Mouse (Mus musculus) midbrain, embryonic 10.5 days (tissue): ENCODE measurements around the gene Cep128. TPM values are rescaled to one million over a fixed set of nuclear protein-coding genes. Genes with fewer than 3 reads are reported as not detected.

ENCODE experiments used
- DNase-seq: peaks from one replicate; pipeline ENCODE4 v3.0.0-alpha.2; 2017; ENCODE audit warnings: low spot score
- H3K27ac ChIP-seq: fragments of 300-500 bp; sonication (generic); replicated peaks from 2 replicates; pipeline ENCODE4 v1.5.1; 2016; ENCODE audit warnings: mild to moderate bottlenecking
- H3K27me3 ChIP-seq: fragments of 300-500 bp; sonication (generic); 2 replicates; pipeline ENCODE4 v1.6.1; 2016; ENCODE audit warnings: low read depth, mild to moderate bottlenecking; ENCODE audit not compliant: poor library complexity, severe bottlenecking
- H3K36me3 ChIP-seq: fragments of 300-500 bp; sonication (generic); 2 replicates; pipeline ENCODE4 v1.6.1; 2016; ENCODE audit warnings: mild to moderate bottlenecking, moderate library complexity
- H3K4me1 ChIP-seq: fragments of 300-500 bp; sonication (generic); 2 replicates; pipeline ENCODE4 v1.6.1; 2016
- H3K4me3 ChIP-seq: fragments of 300-500 bp; sonication (generic); 2 replicates; pipeline ENCODE4 v1.5.1; 2016; ENCODE audit warnings: mild to moderate bottlenecking, moderate library complexity
- H3K9me3 ChIP-seq: fragments of 300-500 bp; sonication (generic); replicated peaks from 2 replicates; pipeline ENCODE4 v1.6.1; 2016; ENCODE audit warnings: mild to moderate bottlenecking
- WGBS: fragments of 180-500 bp; shearing (Covaris S2); methylation state at CpG from one replicate; pipeline ENCODE4 v1.1.7; 2016; 5-methylcytosine and 5-hydroxymethylcytosine counted together
- polyA plus RNA-seq: library from polyadenylated mRNA; unstranded; fragments of >200 nt; fragmentation: Nextera tagmentation; extraction: Ambion mirVana; gene quantifications from 2 replicates; pipeline ENCODE4 v1.2.1, GENCODE M21; 2016

Gene Cep128
- polyA plus RNA-seq, 1 experiment from 2014 or later: 9.7 TPM

DNA sequence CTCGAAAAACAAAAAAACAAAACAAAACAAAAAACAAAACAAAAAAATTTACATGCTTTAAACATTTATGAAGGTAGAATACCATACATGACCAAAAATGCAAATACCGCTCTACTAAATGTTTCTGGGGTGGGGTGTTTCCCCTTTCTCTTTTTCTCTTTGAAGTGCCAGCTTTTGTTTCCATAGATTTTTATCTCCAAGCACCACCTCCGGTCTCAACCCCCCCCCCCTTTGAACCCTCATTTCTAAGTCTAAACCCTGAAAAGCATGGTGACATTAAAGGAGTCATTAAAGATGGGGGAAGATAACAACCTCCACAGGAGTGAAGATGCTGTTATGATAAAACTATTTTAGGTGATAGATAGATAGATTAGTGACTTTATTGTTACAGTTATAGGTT is 318.8 kb downstream of the Cep128 start:
- peaks cover 14% of the 10 kb centered on the region for H3K4me1 ChIP-seq
- no peaks in the 10 kb centered on the region for H3K36me3 ChIP-seq
- WGBS: 85% methylated on average over 3 of the region's 3 CpGs
- H3K27me3 ChIP-seq: no peaks in the 10 kb centered on the region
- no peak for DNase-seq
- no peak overlapping the region for H3K27ac ChIP-seq
- no peak overlapping the region for H3K4me3 ChIP-seq
- H3K9me3 ChIP-seq: no peaks in the 10 kb centered on the region

DNA sequence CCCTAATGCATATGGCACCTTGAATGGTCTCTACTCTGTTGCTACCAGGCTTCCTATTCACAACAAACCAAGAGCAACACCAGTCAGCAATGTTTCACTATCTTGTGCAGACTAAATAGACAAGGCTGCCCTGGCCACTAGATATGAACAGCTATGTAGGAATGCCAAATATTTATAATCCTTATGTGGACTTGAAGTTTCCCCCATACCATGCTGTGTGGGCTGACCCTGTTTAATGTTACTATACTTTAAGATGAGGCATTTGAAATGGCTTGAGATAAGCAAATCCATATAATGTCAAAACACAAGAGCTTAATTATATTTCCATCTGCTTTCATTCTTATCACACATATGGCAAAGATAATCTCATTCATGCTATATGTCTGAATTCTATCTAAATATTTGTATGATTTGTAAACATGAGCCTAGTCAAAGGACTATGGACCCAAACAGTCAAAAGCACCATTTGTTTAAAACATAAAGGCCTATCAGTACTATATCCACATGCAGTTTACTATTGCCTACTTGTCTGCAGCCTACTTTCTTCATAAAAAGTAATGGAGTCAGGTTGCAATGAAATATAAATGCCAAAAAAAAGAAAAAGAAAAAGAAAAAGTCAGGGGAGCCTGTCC is 319.7 kb downstream of the Cep128 start:
- no peaks in the 10 kb centered on the region for H3K9me3 ChIP-seq
- no peak overlapping the region for H3K4me3 ChIP-seq
- H3K36me3 ChIP-seq: no peaks in the 10 kb centered on the region
- no peak overlapping the region for H3K27ac ChIP-seq
- DNase-seq: no peak
- no peaks in the 10 kb centered on the region for H3K27me3 ChIP-seq
- H3K4me1 ChIP-seq: peaks cover 14% of the 10 kb centered on the region

DNA sequence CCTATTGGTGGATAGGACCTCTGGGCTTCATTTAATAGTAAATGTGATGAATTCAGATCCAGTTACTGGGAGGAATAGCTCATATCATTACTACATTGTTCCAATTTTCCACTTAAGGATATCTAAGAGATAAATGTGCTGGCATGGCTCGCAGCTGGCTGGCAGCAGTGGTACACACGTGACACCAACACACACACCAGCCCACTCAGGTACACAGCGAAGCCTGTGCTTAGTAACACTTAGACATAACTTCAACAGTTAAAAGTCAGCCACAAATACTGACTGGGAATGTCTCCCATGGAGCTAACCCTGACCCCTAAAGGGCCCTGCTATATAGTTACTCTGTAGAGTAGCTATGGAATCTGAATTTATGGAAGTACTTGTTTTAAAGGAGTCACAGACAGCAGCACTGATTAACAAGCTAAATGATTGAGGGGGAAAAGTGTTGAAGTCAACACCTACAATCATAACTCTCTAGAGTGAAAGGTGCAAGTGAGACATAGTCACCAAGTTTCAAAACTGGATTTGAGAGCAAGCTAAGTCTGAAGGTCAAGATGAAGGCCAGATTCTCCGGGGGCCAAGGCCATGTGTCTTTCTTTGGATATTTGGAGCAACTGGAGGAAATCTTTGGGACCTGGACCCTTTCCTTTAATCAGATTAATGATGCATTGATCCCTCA is 320.7 kb downstream of the Cep128 start:
- Histone ChIP-seq H3K36me3 (no peaks in the 10 kb centered on the region), H3K4me3 (no peak overlapping the region), H3K27me3 (no peaks in the 10 kb centered on the region), H3K4me1 (peaks cover 14% of the 10 kb centered on the region), H3K27ac (no peak overlapping the region), H3K9me3 (no peaks in the 10 kb centered on the region)
- DNase-seq: no peak
- 91% methylated on average over 4 of the region's 4 CpGs for WGBS

DNA sequence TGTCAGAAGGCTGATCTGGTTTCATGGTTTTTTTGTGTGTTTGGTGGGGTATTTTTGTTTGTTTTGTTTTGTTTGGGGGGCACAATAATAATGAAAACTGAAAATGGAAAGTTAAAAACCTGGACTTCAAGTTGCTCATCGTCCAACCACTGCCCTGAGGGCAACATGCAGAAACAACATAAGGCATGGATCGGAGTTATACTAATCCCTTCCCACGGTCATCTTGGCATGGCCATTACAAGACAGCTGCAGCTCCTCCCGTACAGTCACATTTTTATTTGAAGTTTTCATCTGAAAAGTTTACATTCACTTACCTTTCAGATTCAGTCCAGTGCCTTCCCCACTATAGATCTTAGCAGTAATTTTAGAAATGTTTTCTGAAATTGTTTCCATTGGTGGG is 321.5 kb downstream of the Cep128 start:
- no peak for DNase-seq
- H3K27me3 ChIP-seq: no peaks in the 10 kb centered on the region
- H3K4me3 ChIP-seq: no peak overlapping the region
- 94% methylated on average over 4 of the region's 4 CpGs for WGBS
- peaks cover 14% of the 10 kb centered on the region for H3K4me1 ChIP-seq
- H3K9me3 ChIP-seq: no peaks in the 10 kb centered on the region
- no peaks in the 10 kb centered on the region for H3K36me3 ChIP-seq
- H3K27ac ChIP-seq: no peak overlapping the region

DNA sequence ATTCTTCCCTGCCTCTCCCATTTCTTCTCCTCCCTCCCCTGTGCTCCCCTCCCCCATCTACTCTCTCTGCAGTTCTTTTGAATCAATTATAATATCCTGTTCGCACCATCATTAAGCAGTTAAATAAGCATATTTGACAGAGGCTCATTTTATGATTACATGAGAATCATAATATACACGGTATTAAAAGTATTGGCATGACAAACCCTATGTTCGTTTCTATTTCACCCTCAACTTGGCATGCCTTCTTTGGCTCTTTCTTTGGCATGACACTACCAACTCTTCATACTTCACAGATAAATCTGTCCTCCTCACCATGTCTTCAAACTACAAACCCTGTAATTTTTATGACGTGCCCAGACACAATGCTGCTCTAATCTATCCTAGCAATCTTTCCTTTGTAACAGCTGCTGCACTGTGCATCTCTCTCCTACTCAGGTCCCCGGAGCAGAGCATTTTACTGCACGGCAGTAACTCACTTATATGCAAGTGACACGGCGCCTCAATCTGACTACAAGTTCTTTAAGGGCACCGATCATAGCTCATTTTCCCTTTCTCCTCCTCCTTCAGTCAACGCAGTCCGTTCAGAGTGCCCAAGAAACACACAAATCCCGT is 324.4 kb downstream of the Cep128 start:
- DNase-seq: no peak
- WGBS: 92% methylated on average over 12 of the region's 12 CpGs
- Histone ChIP-seq H3K4me3 (no peak overlapping the region), H3K36me3 (no peaks in the 10 kb centered on the region), H3K4me1 (no peaks in the 10 kb centered on the region), H3K9me3 (no peaks in the 10 kb centered on the region), H3K27ac (no peak overlapping the region), H3K27me3 (no peaks in the 10 kb centered on the region)

DNA sequence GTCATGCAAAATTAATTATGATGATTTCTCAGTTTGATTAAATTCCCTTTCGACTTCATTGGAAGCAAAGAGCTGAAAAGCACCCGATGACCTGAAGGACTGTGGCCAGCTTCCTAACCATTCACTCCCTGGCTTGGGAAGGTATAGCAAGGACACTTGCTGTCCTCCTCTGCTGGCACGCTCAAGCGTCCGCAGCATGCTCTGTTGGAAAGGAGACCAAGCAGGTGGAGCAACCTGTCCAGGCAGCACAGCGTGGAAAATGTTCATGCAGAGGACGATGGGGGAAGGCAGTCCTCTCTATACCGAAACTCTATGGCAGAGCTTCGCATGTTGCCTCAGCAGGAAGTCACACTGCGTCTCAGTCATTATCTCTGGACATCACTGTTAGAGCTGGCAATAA is 327.3 kb downstream of the Cep128 start:
- DNase-seq: no peak
- H3K4me3 ChIP-seq: no peak overlapping the region
- 90% methylated on average over 10 of the region's 10 CpGs for WGBS
- no peaks in the 10 kb centered on the region for H3K27me3 ChIP-seq
- no peaks in the 10 kb centered on the region for H3K9me3 ChIP-seq
- H3K36me3 ChIP-seq: no peaks in the 10 kb centered on the region
- H3K4me1 ChIP-seq: no peaks in the 10 kb centered on the region
- no peak overlapping the region for H3K27ac ChIP-seq

DNA sequence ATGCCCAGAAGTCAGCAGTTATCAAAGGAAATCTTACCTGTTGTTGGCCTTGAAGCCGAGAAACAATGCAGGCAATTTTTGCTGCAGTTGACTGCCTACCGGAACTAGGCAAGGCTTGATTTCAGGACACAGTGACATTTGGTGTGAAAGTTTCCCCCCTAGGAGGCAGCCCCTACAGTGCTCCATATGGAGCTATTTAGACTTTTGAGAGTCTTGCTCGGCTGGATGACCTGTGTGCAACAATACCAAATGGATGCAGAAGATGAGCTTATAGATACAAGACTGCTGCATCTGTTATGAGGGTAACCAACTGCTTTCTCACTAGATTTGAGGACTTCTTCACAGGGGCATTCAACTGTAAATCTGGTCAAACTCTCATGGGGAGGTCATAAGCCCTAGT is 331.9 kb downstream of the Cep128 start:
- Histone ChIP-seq H3K4me3 (no peak overlapping the region), H3K27ac (no peak overlapping the region), H3K4me1 (no peaks in the 10 kb centered on the region), H3K9me3 (no peaks in the 10 kb centered on the region), H3K27me3 (no peaks in the 10 kb centered on the region), H3K36me3 (no peaks in the 10 kb centered on the region)
- 86% methylated on average over 3 of the region's 3 CpGs for WGBS
- no peak for DNase-seq

DNA sequence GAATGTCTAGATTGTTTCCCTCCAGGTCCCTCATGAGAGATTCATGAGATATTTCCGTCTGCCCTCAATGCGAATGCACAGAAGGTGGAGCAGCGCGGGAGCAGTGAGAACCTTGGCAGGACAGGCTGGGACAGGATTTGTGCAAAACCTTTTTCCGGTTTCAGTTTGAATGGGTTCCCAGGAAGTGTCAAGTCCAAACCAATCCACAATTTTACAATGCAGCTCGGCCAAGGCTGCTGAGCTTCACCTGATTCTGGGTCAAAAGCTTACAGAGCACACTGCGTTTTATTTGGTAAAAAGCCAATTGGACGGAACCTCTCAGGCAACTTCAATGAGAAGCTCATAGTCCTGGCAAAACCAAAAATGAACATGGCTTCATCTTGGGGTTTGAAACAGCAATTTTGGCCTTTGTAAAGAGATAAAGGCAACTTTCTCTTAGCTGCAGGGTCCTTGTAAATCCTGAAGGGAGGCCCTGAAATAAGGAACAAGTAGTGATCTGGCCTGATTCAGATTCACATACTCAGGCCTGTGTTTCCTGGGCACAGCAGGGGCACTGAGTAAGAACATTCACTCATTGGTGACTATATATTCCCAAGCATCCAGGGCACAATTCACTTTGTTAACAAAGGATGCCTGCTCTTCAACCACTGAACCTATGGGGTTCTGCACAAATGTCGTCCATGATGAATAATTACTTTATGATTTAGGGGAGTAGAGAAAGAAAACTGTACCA is 333.4 kb downstream of the Cep128 start:
- no peak overlapping the region for H3K27ac ChIP-seq
- H3K4me3 ChIP-seq: no peak overlapping the region
- H3K4me1 ChIP-seq: no peaks in the 10 kb centered on the region
- WGBS: 92% methylated on average over 9 of the region's 9 CpGs
- H3K36me3 ChIP-seq: no peaks in the 10 kb centered on the region
- H3K27me3 ChIP-seq: no peaks in the 10 kb centered on the region
- no peak for DNase-seq
- no peaks in the 10 kb centered on the region for H3K9me3 ChIP-seq

DNA sequence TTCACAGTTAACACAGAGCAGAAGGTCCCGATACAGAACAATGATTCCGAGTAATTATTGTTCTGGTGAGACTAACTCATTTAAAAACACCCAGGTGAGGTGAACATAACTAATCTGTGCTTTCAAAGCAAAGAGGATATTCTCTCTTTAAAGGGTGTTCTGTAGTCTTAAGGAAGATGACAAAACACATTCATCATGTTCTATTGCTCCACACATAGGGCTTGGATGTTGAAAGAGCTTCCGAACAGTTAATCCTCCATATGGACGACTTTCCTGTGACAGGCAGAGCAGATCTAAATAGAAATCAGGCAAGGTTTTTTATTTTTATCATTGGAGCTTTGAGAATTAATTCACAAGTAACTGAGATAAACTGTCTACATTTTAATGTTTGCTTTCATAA is 342.8 kb downstream of the Cep128 start:
- 89% methylated on average over 4 of the region's 4 CpGs for WGBS
- DNase-seq: no peak

DNA sequence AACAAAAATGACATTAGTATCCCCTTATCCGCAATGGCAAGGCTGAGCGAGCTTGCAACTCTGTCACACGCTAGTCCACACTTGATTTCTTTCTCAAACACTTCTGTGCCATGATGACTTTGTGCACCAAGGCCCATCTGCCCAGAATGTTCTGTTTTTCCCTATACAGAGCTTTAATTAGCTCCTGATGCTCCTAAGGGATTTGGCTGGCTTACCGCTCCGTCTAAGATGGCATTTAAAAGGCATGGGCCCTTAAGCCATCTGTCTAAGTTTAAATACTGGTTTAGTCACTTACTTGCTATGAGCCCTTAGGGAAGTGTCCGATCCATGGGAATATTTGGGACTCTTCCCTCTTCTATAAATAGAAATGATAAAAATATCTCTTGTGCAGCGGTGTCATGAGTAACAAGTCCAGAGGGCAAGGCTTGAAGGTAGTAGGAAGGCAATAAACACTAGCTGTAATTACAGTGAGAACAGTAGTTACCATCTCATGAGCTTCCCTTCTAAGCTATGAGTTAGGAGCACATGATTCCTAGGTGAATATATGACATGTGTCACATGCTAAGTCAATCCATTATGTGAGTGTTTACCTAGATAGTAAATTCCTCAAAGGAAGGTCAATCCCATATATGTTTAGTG is 343.8 kb downstream of the Cep128 start:
- Histone ChIP-seq H3K4me3 (no peak overlapping the region), H3K4me1 (no peaks in the 10 kb centered on the region)

More for the DNA sequence above, 342.8 kb downstream of the Cep128 start:
- Histone ChIP-seq H3K27ac (no peak overlapping the region), H3K27me3 (no peaks in the 10 kb centered on the region), H3K9me3 (no peaks in the 10 kb centered on the region), H3K4me3 (no peak overlapping the region), H3K4me1 (no peaks in the 10 kb centered on the region), H3K36me3 (no peaks in the 10 kb centered on the region)

DNA sequence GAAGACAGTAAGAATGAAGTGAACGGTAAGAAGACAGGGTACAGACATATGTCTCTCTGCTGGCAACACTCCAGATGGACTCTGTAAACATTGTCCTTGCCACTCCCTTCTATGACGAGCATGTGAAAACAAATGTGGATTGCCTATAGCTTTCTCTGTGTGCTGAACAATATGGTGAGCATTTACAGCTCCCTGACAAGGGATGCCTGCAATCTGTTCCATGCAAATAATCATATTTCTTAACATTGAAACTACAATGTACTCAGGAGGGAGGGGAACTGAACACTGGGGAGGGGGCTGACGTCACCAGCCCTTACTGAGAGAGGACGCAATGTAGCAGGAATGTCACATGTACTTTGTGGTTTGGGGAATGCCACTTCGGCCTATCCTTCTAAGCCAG is 355.1 kb downstream of the Cep128 start:
- 85% methylated on average over 5 of the region's 5 CpGs for WGBS
- DNase-seq: no peak

More for the DNA sequence above, 343.8 kb downstream of the Cep128 start:
- DNase-seq: no peak
- WGBS: 86% methylated on average over 7 of the region's 7 CpGs
- H3K36me3 ChIP-seq: no peaks in the 10 kb centered on the region
- H3K9me3 ChIP-seq: no peaks in the 10 kb centered on the region
- H3K27ac ChIP-seq: no peak overlapping the region
- no peaks in the 10 kb centered on the region for H3K27me3 ChIP-seq

DNA sequence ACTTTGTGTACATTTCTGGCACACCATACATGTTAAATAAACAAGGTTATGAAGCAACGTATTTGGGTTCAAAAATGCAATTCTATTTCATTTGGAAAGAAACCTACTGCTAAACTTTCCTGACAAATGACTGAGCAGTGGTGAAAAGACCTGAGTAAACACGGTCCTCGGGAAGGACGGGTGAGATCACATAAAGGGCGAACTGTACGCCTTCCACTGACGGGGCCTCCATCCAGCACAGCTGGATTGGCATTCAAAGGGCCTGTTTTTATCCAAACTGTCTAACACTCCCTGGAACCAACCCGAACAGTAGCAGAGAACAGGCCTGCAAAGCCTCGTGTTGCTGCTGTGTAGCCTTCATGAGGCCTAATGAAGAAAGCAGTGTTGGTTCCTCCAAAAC is 356.5 kb downstream of the Cep128 start:
- Histone ChIP-seq H3K9me3 (no peaks in the 10 kb centered on the region), H3K4me1 (no peaks in the 10 kb centered on the region), H3K27me3 (no peaks in the 10 kb centered on the region), H3K36me3 (no peaks in the 10 kb centered on the region), H3K4me3 (no peak overlapping the region), H3K27ac (no peak overlapping the region)
- DNase-seq: no peak
- WGBS: 92% methylated on average over 9 of the region's 9 CpGs

More for the DNA sequence above, 355.1 kb downstream of the Cep128 start:
- Histone ChIP-seq H3K9me3 (no peaks in the 10 kb centered on the region), H3K4me1 (no peaks in the 10 kb centered on the region), H3K4me3 (no peak overlapping the region), H3K36me3 (no peaks in the 10 kb centered on the region), H3K27me3 (no peaks in the 10 kb centered on the region), H3K27ac (no peak overlapping the region)
